Mouse (Mus musculus) frontal cortex, postnatal 14 days (tissue): Measurements from ENCODE around the gene Grik1.

Source experiments
- DNase-seq, 2 experiments: peaks; one replicate each; pipeline ENCODE4 v3.0.0; 2022; ENCODE audit warnings: low spot score in 2 of 2

Grik1 gene

GRCm38 (mm10) chr16:87861722-87862121 is 428.3 kb downstream of the Grik1 start:
- no peak for DNase-seq

GRCm38 (mm10) chr16:87853451-87854085 is 436.5 kb downstream of the Grik1 start:
- DNase-seq, result no peak

- DNase-seq, result no peak
These were observed 438.5 kb downstream of the Grik1 start for GRCm38 (mm10) chr16:87851550-87851949.

GRCm38 (mm10) chr16:87848799-87849198 is 441.3 kb downstream of the Grik1 start:
- DNase-seq, result no peak
